Mouse (Mus musculus) thymus, postnatal 0 days (tissue): ENCODE measurements around the gene Ubash3b. TPM values are rescaled to one million over a fixed set of nuclear protein-coding genes. Genes with fewer than 3 reads are reported as not detected.
A peak's percentile ranks its signal among the peaks of the same experiment; 100 is the strongest.

Source experiments
- DNase-seq: peaks from one replicate; pipeline ENCODE4 v3.0.0-alpha.2; 2015; ENCODE audit warnings: low spot score
- polyA plus RNA-seq: library from polyadenylated mRNA; unstranded; fragments of >200 nt; fragmentation: Nextera tagmentation; extraction: Ambion mirVana; gene quantifications from 2 replicates; pipeline ENCODE4 v1.2.1, GENCODE M21; 2015

The Ubash3b gene
- polyA plus RNA-seq, 1 experiment from 2014 or later = 4.0 TPM

DNA sequence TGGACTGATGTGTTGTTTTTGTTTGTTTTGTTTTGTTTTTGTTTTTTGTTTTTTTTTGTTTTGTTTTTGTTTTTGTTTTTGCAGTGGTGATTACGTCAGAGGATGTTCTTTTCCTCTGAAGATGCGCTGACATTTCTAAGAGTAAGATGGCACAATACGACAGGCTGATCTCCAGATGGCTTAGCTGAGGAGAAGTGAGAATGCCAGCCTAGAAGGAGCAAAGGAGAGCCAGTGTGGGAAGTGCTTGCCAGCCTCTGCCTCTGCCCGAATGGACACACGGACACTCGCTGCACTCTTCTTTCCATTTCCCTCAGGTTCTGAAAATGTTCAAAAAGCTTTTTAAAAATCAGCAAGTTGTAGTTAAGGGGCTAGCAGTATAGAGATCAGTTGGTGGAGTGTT, 6.7 kb upstream of the Ubash3b start:
- DNase-seq = no peak

DNA sequence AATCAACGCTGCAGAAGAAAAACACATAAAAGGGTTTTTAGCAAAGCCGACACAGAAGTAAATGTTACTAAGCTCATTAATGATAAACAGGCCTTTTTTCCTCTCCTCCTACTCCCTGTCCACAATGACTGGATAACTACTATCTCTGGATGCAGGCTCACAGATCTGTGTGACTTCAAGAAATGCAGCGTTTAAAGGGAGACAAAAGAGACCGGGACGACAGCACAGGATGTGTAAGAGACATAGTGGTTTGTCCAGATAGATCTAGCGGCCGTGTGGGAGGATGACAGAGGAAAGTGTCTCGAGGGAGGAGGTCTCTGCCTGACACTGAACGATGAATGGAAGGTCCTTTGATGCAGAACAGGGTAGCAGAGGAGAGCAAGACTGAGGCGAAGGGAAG, 5.4 kb upstream of the Ubash3b start:
- no peak for DNase-seq

- DNase-seq = no peak
These were observed 866 bp upstream of the Ubash3b start for GRCm38 (mm10) chr9:41162363-41162762.

- no peak for DNase-seq
These were observed 841 bp downstream of the Ubash3b start for GRCm38 (mm10) chr9:41160536-41161176.

DNA sequence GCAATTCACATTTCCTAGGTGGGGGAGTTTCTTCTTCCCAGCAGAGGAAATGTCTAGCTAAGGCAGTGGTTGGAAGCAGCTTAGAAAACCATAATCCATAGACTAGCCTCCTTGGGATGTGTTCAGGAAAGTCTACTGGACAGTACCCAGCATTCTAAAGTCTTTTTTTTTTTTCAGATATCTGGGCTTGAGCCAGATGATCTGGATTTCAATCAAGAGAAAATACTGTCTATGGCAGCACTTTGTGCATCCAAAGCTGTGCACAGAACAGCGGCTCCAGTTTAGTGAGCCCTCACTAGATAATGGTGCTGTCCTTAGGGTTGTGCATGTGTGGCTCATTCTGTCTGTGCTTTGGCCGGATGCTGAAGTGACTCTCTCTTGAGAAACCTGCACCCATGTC, 2.3 kb downstream of the Ubash3b start:
- DNase-seq = no peak

- no peak for DNase-seq
These were observed 3.5 kb downstream of the Ubash3b start for GRCm38 (mm10) chr9:41157872-41158567.

DNA sequence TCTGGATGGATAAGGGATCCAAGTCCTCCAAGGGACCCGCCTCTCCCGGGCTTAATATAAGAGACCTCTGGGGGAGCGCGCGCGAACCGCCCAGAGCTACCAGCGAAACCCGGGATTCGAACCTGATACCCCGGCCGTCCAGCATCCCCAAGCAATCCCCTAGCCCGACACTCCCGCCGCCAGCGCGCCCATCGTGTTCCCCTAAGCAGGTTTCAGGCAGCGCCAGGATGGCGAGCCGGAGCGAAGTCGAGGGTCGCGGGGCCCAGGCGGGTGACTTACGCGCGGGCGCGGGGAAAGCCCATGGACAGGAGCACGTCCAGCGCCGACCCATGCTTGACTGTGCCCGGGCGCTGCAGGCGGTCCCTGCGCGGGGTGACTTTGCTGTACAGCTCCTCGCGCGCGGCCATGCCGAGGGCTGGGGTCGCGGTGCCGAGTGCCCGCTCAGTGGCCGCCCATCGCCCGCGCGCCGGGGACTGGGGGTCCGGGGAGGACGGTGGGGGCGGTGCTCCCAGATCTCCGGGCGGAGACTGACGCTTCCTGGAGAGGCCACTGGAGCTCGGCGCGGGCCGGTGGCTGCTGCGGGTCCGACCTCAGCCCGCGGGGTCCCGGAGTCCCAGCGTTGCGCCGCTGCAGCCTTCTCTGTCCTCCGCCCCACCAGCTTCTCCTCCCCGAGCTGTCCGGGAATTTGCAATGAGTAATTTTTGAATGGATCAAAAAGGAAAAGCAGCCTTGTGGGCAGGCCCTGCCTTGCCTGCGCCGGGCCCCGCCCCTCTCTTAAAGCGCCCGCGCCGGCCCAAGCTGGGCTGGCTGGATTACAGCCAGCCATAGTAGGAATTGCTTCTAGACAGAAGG, 4.3 kb downstream of the Ubash3b start:
- DNase-seq = peak; percentile 18

- DNase-seq = no peak
These were observed 4.8 kb downstream of the Ubash3b start for GRCm38 (mm10) chr9:41156720-41157019.

GRCm38 (mm10) chr9:41156006-41156719, 5.3 kb downstream of the Ubash3b start:
- DNase-seq = no peak

- DNase-seq = no peak
These were observed 7.5 kb downstream of the Ubash3b start for GRCm38 (mm10) chr9:41153979-41154378.

DNA sequence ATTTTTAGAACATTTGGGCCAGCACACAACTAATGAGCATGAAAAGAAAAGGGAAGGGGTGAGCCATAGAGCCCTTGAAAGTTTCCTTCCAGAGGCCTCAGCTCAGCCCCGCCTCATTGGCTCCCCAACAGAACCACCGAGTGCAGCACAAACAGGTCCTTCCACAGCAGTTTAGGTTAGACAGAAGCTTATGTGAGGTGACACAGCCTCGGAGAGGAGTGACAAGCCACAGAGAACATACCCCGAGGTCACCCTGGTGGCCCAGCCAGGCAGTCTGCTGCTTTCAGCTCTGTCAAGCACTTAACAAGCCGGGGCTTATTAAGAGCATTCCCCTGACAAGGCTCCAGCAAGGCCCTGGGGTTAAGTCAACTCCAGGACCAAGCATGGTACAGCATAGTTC, 8.4 kb downstream of the Ubash3b start:
- no peak for DNase-seq

DNA sequence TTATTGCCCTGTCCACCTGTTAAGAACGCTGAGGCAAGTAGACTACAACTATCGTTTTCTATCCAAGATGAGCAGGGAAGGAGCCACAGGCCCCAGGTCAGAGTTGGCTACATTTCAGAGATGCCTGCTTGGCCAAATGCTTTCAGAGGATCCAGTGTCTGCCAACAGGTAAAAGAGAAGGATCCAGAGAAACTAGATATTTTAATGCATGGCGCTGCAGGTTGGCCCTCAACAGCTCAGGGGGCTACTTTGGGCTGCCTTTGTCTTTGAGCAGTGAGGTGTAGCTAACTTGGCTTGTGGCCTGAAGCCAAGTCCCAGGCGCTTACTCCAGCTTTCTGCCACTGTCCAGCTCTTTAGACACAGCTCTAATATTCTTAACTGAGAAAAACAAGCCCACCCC, 10.0 kb downstream of the Ubash3b start:
- no peak for DNase-seq

- DNase-seq = no peak
These were observed 11.6 kb downstream of the Ubash3b start for GRCm38 (mm10) chr9:41149896-41150295.

GRCm38 (mm10) chr9:41149079-41149676, 12.3 kb downstream of the Ubash3b start:
- DNase-seq = no peak

GRCm38 (mm10) chr9:41148600-41148999, 12.9 kb downstream of the Ubash3b start:
- DNase-seq = no peak

DNA sequence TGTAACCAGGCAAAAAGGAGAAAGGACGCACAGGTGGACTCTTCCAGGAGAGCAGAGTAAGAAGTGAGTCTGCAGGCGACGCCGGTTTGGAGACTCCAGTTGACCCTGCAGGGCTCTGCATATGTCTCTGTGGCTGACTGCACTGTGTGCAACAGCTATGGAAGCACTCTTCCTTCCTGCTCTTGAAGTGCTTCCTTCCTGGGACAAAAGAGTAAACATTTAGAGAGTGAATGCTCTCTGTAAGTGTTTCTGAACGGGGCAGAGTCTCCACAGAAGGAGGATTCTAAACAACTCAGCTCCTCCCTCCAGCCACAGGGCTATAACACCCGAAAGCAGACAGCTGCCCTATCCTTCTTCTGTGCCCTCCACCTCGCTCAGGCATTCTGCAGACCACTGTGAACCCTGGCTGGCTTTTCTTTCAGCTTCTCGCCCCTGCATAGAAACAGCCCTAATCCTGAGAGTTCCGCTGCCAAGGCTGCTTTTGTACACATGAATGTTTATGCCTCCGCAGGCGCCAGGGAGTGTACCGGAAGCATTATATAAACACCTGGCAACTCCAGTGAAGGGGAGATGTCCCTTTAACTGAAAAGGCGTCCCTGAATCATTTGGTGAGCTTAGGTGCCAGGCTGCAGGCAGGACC, 14.2 kb downstream of the Ubash3b start:
- no peak for DNase-seq

DNA sequence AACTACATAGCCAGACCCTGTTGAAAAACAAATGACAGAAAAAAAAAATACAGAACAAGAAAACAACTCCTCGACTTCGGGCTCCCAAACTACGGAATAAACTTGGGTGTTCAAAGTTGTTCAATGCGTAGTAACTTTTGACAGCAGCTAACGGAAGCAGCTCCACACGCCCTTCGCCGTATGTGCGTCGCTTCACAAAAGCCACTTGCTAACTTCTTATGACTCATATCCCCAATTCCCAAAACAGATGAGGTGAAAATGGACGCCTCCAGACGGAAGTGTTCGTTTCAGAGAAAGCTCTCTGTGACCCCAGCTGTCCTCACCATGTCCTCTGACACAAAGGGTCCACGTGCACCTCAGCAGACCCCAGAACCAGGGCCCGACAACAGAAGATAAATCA, 17.7 kb downstream of the Ubash3b start:
- DNase-seq = no peak

DNA sequence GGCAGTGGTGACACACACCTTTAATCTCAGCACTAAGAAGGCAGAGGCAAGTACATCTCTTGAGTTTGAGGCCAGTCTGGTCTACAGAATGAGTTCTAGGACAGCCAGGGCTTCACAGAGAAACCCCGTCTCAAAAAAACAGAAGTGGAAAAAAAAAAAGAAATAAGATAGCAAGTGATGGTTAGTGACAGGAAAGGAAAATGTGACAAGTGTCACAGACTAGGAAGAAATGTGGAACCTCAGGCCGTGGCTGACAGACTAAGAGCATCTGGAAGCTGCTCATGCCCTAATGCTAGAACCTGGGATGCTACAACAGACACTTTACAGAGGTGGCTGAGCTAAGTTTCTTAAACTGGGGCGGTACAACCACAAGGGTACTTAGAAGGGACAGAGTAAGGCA, 18.4 kb downstream of the Ubash3b start:
- no peak for DNase-seq

- DNase-seq = no peak
These were observed 20.5 kb downstream of the Ubash3b start for GRCm38 (mm10) chr9:41141026-41141425.

GRCm38 (mm10) chr9:41138987-41139808, 22.3 kb downstream of the Ubash3b start:
- DNase-seq = no peak
